Mouse (Mus musculus) cerebellum, postnatal 14 days (tissue): Measurements from ENCODE around the gene Abhd18.

ENCODE experiments used
- DNase-seq, 2 experiments: peaks; one replicate each; pipeline ENCODE4 v3.0.0; 2021; ENCODE audit warnings: mixed read lengths in 2 of 2

The Abhd18 gene

DNA sequence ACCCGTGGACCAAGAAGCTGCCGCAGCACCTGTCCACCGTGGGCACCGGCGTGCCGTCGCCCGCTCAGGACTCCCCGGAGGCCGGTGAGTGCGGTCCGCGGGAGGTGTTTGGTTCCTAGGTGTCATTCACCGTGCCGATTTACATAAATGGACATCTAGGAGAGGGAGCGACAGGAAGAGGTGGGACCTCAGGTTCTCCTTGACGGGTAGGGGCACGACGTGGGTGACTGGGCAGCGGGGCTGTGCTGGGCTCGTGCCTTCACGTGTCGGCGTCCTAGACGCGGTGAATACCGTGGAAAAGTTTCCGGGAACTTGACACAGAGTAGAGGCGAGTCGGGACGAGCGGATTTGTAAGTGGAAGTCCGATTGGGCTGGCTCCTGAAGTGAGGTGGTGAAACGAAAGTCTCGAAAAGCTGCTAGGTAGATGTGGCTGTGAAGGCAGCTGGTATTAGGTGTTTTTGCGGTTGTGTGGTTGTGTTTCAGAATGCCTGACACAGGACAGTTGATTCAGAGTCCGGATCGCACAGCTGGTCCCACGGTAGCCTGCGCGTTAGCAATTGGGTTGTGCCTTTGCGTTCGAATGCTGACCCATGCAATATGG, 103.9 kb downstream of the Abhd18 start:
- DNase-seq: peak; percentile 54 to 63

GRCm38 (mm10) chr3:40951365-40951764, 104.6 kb downstream of the Abhd18 start:
- DNase-seq: peak in 1 of 2 experiments; percentile 16

DNA sequence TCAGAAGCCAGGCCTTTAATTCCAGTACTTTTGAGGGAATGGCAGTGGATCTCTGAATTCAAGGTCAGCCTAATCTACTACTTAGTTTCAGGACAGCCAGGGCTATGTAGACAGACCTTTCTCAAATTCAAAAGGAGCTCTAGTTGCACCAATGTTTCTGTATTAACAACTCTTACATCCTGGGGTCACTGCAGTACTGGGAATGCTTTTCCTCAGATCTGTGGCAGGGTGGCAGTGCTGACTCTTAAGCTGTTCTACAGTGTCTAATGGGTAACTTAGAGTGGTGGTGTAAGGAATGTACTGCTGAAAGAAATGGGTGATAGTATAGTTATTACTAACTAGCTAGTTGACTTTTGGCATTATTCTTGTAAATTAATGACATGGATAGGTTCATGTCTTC, 105.8 kb downstream of the Abhd18 start:
- DNase-seq: no peak

- no peak for DNase-seq
These were observed 108.0 kb downstream of the Abhd18 start for GRCm38 (mm10) chr3:40954792-40955191.

DNA sequence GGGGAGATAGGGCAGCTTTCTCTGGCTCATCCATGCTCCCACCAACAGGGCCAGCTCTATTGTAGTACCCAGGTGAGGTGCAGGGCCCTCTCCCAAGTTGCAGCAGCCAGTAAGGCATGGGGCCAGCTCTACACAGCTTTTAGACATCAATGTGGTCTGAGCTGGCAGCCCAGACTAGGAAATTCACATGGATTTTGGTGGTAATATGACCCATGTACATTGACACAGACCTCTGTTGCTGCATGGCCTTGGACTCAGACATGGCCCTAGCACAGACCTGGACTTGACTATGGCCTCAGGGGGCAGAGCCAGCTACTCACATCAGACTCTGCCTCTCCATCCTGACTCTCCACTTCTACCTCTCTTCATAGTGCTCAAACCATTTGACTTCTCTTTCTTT, 112.1 kb downstream of the Abhd18 start:
- DNase-seq: no peak

- DNase-seq: no peak
These were observed 134.0 kb downstream of the Abhd18 start for GRCm38 (mm10) chr3:40980758-40981157.

- DNase-seq: no peak
These were observed 140.8 kb downstream of the Abhd18 start for GRCm38 (mm10) chr3:40987539-40987938.
